Mouse (Mus musculus) frontal cortex, adult (tissue): ENCODE data around the gene Mxra7.

Experiments used
- ATAC-seq: cut with Nextera tagmentation; 2 replicates; pipeline ENCODE4 v1.9.2; 2017; ENCODE audit warnings: mild to moderate bottlenecking, moderate library complexity, mixed read lengths; ENCODE audit not compliant: low TSS enrichment

Mxra7 gene

DNA sequence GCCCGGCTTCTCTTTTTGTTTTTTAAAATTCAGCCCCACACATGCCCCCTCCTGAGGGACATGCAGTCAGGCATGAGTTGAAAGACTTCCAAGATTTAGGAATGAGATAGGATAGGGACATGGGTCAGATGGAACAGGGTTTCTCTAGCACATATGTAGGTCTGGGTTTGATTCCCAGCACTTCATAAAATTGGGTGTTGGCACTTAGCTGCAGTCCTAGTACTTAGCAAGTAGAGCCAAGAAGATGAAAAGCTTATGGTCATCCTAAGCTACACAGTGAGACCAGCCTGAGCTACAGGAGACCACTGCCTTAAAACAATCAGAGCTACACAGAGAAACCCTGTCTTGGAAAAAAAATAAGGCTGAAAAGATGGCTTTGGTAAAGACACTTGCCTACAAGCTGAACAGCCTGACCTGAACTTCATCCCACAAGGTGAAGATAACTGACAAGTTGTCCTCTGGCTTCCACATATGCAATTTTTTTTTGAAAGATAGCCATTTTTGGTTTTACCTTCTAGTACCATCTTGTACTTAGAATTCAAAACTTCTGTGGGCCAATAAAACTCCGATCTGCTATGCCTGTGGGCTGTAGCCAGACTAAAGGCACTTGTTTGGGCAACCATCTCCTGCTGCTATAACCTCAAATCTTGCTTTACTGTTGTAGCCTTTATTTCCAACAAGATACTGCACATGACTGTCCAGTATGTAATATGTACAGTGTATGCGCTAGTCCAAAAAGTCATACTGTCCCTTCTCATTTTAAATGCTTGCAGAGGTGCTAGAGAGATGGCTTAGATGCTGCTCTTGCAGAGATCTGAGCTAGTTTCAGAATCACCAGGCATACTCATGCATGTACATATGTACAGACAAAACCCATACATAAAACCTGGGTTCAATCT, 19.6 kb upstream of the Mxra7 start:
- ATAC-seq = no peak

DNA sequence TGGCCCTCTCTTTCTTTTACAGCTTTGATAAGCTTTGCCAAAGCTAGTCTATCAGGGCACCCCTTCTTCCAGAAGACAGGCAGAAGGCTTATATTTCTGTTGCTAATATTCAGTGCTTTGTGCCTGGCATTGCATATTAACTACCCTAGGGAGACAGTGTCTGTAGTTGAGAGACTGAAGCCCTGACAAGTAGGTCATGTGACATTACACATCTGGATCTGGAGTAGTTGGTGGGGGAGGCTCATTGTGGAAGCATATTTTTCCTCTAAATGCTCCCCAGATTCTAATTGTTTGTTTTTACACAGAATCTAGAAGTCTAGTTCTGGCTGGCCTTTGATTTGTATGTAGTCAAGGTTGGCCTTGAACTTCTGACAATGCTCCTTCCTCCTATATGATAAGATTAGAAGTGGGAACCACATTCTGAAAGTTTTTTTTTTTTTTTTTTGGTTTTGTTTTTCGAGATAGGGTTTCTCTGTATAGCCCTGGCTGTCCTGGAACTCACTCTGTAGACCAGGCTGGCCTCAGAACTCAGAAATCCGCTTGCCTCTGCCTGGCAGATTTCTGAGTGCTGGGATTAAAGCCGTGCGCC, 18.8 kb upstream of the Mxra7 start:
- ATAC-seq = no peak

DNA sequence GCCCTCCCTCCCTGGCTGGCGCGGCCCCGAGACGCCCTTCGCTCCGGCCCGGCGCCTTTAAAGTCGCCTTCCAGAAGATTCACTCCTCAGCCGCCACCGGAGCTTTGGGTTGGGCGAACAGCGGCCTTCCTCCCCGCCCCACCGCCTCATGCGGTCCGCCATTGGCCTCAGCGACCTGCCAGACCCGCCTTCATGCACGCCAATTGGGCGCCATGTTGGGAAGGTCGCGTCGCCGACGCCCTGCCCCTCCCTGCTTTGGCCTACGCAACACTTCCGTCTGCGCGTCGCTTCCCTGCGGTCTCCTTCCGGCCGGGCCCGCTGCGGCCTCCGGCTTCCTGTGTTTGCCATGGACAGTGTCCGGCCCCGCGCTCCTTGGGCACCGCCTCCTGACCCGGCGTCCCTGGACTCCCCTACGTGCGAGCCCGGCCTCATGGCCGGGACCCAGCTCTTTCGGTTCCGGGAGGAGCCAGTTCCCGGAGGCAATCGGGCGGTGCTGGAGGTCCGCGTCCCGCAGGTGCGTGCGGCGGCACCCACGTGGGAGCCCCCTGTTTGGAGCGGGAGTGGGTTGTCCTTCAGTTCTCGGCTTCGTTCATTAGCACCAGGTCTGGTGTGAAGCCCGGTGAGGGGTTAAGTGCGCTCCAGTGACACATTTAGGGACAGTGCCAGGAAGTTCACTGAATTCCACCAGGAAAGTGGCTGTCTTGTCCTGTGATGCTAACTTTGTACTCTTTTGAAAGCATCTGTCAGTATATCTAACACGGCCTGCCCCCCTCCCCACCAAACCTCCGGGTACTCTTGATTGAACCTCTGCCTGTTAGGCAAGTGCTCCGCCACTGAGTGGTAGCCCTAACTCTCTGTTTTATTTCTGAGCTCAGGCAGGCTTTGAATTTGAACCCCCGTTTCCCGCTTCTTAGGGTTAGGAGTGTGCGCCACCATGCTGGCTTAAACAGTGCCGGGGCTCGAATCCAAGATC, 15.7 kb upstream of the Mxra7 start, which contains the start of the genes Mettl23 and Jmjd6:
TSS of gene Mettl23 (plus strand) at position 18 of the 973 bp plus-strand sequence.
TSS of gene Jmjd6 (minus strand) at position 189 of the 973 bp plus-strand sequence.
- ATAC-seq = peak; percentile 91

DNA sequence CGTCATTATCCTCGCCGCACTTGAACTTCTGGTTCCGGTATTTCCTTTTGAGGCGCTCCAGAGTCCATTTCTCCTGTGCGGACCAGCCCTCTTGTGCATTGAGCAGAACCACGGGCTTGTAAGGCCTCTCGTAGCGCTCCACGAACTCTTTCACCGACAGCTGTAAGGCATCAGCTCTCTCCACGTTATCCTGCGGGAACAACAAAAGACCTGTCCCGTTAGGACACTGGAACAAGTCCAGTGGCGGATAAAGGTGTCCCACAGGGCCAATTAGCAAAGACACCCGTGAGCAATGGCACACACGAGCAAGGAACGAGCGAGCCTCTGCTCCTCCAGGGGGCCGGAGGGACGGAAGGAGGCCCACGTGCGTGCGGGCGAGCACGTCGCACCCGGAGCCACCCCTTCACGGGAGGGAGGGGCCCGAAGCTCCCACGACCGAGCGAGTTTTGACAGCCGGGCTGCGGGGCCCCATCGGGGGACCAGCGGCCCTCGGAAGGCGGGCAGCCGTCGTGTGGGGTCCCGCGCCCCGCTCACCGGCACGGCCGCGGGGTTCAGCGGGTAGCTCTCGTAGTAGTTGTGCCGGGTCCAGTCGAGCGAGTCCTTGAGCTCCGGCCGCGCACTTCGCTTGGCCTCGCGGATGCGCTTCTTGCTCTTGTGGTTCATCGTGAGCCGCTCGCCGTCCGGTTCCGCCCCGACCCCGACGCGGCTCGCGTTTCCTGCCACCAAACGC, 14.8 kb upstream of the Mxra7 start:
- peak; percentile 60 for ATAC-seq

DNA sequence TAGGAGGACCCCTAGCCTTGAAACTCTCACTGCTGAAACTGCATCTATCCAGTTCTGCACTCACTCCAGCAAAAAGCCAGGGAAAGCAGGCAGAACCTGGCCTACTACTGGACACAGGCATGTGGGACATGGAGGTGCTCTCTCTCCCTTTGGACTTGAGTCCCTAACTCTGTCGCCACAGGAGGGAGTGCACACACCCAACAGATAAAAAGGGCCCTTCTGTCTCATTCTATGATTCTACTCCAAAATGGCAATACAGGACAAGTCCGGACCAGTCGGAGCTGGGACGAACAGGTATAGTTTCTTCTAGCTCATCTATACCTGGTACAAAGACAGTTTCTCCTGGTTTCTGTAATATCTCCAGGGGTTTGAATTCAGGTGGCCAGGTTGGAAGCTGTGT, 12.9 kb upstream of the Mxra7 start:
- ATAC-seq = no peak

DNA sequence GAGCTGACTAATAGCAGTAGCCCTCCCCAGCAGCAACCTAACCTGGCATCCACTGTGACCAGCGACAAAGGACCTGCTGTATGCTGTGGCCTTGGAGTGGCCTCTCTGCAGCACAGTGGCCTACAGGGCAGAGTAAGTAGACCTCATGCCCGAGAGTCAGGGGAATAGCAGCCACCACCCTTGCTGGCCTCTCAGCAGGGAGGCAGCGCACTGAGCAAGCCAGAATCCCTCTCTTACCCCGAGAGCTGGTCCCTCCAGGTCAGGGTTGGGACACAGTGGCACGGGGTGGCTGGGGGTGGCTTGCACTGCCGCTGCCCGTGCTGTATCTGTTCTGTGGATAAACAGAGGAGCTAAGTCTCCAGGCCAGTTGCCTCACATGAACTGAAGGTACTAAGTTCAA, 11.8 kb upstream of the Mxra7 start:
- ATAC-seq = no peak

DNA sequence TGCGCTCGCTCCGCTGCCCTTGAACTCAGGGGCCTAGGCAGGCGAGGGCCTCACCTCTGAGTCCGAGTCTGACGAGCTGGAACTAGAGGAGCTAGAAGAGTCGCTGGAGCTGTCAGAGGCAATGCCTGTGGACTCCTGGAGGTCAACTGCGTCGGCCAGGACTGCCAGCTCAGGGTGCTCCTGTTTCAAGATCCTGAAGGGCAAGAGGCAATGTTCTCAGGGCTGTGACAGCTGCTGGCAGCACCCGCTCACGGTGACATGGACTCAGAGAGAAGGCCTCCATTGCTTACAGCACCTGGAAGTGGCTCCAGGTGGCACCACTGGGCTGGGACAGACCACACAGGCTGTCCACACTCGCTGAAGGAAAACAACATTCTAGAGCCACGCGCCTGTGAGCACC, 11.1 kb upstream of the Mxra7 start:
- ATAC-seq = no peak

DNA sequence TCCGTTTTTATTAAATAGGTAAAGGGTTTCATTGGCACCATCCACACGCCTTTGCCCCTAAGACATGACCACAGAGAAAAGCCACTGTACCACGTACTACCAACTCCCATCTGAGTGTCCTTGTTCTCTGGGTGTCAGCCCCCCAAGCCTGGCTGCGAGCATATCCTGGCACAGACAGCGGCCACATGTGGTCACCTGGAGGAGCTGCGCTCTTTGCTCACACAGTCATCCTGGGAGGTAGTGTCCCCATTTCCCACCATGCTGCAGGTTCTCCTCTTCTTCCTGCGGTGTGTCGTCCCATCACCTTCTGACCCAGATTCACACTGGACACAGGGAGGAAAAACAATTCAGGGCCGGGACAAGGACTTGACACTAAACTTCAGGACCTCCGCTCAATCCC, 9.6 kb upstream of the Mxra7 start:
- no peak for ATAC-seq

DNA sequence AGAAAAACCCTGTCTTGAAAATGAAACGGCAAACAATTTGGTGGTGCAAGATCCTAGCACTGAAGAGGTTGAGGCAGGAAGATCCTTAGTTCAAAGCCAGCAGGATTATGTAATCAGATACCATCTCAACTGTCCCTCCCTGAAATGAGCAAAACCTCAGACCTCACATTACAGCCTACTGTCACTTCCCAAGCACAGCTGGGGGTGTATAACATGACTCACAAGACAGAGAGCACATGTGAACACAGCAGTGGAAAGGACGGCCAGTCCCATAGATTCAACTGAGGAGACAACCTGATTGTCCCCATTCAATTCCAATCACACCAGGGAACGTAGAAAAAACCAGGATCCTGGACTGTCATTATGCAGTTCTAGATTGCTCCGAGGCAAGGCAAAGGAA, 8.4 kb upstream of the Mxra7 start:
- ATAC-seq = no peak

DNA sequence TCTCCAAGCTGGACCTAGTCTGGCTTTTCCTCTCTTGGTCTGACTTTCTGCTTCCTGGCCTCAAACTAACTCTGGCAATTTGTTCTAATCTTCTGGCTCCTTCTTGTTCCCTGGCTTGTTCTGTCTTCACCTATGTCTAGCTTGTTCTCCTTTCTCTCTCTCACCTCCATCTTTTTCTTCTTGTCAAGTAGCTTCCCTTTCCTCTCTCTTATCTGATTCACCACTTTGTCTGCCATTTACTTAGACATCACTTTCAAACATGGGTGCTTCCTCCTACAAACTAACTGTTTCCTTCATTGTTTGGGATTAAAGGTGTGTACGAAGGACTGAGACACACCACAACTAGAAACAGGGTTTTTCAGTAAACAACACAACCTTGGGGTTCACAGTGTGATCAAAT, 7.1 kb upstream of the Mxra7 start:
- ATAC-seq = no peak

DNA sequence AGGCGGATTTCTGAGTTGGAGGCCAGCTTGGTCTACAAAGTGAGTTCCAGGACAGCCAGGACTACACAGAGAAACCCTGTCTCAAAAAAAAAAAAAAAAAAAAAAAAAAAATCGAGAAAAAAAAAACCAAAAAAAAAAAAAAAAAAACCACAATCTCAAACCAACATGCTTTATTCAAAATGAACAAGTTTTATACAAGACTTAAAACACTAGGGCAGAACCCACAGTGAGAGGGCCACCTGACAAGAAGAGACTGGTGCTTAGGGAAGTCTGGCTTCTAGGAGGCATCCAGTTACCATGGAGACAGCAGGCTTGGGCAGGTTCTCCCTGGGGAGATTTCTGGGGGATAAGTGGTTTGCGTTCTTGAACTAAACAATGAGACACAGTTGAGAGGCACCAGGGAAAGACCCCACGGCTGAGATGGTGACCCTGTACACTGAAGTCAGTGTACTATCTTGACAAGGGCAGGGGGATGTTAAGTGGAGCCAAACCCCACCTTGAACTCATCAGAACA, 4.4 kb upstream of the Mxra7 start:
- ATAC-seq = no peak

DNA sequence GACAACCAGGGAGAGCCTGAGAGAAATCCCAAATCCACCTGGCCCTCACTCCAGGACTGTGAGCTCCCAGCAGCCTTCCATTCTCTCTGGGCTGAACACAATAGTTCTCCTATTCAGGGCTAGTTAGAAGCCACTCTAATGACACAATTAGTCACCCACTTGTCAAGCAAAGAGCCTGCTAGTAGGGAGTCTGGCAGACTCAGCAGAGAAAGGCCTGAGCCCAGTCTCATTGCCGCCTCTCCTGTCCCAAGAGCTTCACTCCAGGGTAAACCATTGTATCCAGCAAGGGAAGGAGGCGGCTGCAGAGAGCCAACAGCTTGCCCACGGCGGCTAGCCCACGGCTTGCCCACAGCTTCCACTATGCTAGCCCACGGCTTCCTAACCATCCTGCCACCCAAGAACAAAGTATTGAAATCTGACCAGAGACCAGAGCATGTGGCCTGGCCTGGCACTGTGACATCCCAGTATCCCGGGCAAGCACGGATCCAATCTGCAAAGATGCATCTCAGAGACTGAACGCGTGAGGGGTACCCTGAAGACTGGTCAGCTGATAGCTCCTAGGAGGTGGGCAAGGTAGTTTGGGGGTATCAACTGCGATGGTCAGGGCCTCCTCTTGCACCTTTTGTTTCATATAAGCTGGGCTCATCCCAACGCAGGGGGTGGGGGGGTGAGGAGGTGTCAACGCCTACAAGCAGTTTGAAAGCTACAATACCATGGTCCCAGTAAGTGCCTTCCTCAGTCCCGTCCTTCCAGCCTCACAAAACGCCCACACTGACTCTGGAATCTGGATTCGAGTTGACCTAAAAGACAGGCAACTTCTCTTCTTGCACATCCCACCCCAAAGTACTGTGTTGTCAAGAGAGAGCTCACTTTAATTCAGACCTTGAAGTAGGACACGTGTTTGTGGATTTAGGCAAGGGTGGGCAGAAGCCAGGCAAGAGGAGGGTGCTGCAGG, 1.0 kb downstream of the Mxra7 start:
- peak; percentile 11; the same call in 1 of the 2 replicates for ATAC-seq

DNA sequence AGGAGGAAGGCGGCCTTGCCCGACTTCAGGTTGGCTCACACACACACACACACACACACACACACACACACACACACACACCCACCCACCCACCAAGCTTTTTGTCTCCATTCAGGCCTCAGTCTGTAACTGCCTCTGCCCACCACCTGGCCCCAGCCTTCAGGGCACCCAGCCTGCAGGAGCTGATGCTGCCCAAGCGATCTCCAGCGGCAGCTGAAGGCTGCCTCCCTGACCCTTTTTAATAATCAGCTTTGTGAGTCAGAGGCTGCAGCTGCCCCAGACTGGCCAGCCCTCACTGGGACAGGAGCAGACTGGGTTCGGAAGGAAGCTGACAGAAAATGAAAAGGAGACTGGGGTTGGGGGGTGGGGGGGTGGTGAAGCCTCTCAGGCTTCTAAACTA, 2.6 kb downstream of the Mxra7 start:
- no peak for ATAC-seq

DNA sequence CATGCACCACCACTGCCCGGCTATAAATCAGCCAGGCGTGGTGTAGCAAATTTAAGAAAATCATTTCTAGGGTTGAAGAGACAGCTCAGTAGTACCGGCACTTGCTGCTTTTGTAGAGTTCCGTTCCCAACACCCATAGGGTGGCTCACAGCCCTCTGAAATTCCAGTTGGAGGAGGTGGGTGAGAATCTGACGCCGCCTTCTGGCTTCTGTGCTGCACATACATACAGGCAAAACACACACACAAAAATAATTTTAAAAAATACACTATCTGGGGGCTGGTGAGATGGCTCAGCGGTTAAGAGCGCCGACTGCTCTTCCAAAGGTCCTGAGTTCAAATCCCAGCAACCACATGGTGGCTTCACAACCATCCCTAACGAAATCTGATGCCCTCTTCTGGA, 4.0 kb downstream of the Mxra7 start:
- ATAC-seq = peak; percentile 27; the same call in 1 of the 2 replicates

DNA sequence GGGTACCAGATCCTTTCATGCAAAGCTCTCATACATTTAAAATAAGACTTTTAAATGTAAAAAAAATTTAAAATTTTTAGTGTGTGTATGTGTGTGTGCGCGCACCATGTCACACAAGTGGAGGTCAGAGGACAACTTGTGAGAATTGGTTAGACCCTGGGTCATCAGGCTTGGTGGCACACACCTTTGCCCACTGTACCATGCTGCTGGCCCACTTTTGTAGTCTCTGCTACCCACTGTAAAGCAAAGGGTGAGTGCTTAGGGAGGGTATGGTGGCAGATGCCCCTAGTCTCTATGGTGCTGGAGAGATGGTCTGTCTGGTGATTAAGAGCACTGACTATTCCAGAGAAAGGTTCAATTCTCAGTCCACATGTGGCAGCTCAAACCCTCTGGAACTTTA, 4.6 kb downstream of the Mxra7 start:
- ATAC-seq = no peak

DNA sequence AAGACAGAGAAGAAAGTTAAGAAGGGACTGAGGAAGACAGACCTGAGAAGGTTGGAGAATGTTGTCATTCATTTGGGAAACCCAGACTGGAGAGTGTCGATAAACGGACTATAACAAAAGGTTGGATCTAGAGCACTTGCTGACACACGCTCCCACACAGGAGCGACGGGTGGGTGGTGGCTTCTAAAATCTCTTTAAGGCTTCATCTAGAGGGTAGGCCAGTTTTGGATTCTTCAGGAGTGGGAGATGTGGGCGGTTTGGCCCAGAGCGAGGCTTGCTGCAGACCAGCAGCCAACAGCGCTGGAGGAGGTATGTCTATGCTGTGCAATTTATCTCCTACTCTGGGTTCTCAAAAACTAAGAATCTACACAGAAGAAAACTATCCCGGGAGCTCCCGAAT, 5.2 kb downstream of the Mxra7 start:
- peak; percentile 75; the same call in 1 of the 2 replicates for ATAC-seq

DNA sequence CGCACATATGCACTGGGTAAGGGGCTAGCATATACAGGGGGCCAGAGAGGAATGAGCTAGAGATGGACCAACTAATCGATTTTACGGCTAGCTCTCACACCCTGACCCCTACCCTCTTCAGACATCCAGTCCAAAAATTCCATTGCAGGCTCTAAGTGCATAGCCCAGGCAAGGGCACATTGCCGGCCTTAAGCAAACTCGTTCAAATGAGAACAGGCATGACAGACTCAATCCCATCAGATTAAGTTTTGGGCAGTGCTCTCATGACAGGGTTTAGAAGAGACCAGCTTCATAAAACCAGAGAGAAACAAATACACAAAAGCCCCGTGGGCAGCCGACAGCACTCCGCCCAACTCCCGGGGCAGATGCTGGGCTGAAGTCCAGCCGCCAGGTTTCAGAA, 5.6 kb downstream of the Mxra7 start:
- ATAC-seq = 0 out of 2 replicates have a peak, but pooled peaks have one; percentile 0

DNA sequence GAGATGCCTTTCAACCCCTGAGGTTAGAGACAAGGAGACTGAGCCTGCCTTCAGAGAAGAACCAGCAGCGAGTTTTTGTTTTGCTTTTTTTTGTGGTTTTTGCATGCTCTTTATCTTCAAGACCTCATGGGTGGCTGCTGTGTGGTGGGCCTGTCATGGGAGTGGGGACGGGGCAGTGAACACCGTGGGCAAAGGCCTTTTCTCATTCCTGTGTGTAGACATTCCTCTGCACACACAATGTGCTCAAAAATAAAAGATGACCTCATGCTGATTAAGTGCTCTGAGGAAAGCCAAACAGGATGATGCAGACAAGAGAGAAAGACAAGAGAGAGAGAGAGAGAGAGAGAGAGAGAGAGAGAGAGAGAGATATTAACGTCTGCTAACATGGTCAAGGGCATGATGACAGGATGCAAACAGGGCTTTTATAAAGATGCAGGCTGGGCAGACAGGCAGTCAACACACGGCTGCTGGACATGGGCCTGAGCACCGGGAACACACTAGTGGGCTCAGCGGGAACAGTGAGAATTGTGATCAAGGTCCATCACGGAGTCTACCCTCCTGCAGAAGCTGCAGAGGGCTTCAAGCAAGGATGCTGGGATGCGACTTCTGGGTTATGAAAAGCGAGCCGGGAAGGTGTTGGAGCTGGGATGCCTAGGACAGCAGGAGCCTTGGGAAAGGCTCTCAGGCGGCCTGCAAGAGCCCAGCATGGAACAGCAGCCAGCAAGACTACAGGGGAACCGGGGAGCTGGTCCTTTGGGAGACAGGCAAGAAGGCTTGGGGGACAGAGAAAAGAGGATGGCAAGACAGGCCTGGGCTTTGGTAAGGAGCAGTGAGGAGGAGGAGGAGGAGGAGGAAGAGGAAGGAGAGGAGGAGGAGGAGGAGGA, 6.5 kb downstream of the Mxra7 start:
- ATAC-seq = no peak
